Mouse (Mus musculus) colon, adult 2 months (tissue): ENCODE results near the gene Manf. TPM values are rescaled to one million over a fixed set of nuclear protein-coding genes. Genes with fewer than 3 reads are reported as not detected.

Experiments
- polyA plus RNA-seq: library from polyadenylated mRNA; depleted of rRNA; stranded (reverse); fragments of >200 nt; gene quantifications from 2 replicates; pipeline ENCODE4 v1.2.3, GENCODE M21; 2012; rRNA removed

Manf gene
- polyA plus RNA-seq, result 11.4 and 19.7 TPM in 2 replicates

DNA sequence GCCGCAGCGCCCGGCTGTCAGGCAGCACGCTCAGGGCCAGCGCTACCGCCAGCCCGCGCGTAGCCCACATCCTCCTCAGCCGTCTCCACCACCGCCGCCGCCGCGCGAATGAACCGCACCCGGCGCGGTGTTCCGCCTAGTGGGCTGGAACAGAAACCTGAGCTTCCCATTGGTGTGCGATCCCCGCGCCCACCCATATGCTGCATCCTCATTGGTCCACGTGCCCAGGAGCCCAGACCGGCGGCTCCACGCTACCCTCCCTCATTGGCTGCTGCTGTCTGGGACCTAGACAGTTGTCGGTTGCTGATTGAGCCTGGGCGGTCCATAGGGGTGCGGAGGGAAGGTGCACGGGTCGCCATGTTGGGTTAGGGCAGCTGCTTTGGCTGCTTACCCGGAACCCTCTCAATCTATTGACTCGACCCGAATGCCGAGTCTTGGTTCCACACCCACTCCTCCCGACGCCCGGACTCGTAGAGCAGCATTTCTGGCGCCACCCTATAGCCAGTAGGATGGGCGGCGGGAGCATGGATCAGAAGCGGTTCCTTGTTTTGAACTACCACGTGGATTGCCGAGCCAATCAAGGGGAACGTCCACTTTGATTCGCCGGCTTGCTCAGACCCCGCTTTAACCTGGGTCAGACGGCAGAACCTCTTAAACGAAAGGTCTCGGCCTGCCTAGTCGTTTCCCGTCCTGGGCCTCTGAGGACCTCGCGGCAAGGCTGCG, at the start of gene Manf:
TSS of gene Manf (minus strand) at position 151 of the 723 bp plus-strand sequence.

DNA sequence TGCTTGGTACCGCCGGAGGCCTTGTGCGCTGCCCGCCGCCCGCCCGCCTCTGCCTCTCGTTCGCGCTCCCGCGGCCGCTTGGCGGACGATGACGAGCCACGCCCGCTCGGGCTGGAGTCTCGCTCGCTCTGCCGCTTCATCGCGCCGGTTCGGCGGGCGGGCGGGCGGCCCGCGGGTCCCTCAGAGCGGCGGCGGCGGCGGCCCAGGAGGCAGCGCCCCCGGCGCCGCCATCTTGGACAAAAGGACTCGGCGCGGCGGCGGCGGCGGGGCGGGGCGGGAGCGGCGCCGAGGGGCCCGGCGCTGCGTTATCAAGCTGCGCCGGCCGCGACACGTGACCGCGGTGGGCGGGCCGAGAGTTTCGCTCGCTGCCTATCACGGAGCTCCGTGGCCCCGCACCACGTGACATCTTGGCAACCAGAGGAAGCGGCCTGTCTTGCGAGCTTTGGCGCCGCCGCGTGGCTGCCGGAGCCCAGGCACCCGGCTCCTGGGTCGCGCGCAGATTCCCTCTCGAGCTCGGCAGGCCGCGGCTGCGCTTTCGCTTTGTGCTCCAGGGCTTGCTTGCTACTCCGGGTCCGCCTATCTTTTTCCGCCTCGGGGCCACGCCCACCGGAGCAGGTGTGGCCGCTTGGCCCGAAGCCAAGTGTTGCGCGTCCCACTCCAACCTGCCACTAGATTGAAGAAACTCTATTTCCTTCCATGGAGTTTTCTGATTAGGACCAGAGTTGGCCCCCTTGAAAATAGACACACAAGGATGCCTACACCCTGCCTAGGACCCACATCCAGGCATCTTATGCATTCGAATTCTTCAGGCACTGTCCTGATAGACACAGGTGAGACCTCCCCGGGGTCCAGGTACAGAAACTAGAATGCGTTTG, 4.7 kb downstream of the Manf start, which contains the start of gene Rbm15b:
TSS of gene Rbm15b (minus strand) at position 601 of the 875 bp plus-strand sequence.

GRCm38 (mm10) chr9:106821618-106822380, 70.0 kb downstream of the Manf start, which contains the start of gene Dcaf1:
Gene Dcaf1, plus strand, starts transcription at chr9:106821874.

GRCm38 (mm10) chr9:106788812-106789321, 102.9 kb downstream of the Manf start, which contains the start of gene Rad54l2:
Gene Rad54l2, minus strand, starts transcription at chr9:106789194.

Other genes with a start within 250 kb of the Manf start
- gene Grm2, start 235.9 kb downstream of the Manf start, polyA plus RNA-seq, result 0.06 TPM in 2 replicates
- gene Tex264, start 206.1 kb downstream of the Manf start, polyA plus RNA-seq, result 131 and 150 TPM in 2 replicates
- gene Rad54l2, start 102.8 kb downstream of the Manf start, polyA plus RNA-seq, result 18.8 and 26.7 TPM in 2 replicates
- gene Dcaf1, start 70.1 kb downstream of the Manf start, polyA plus RNA-seq, result 8.8 and 10.9 TPM in 2 replicates
- gene Rbm15b, start 4.6 kb downstream of the Manf start, polyA plus RNA-seq, result 15.4 and 15.5 TPM in 2 replicates